Mouse (Mus musculus) bone marrow macrophage, adult 2 months (primary cell): Measurements from ENCODE around the gene Bglap3. TPM values are rescaled to one million over a fixed set of nuclear protein-coding genes. Genes with fewer than 3 reads are reported as not detected.
A peak's percentile ranks its signal among the peaks of the same experiment; 100 is the strongest.
"Not testable (repeated sequence)": the region's sequence is repeated elsewhere in the genome, so short reads cannot be mapped to it uniquely, and the experiment has no call there.

ENCODE experiments used
- H3K27ac ChIP-seq: 2 replicates; pipeline ENCODE4 v1.5.1; 2012; ENCODE audit warnings: low read depth, low read length; ENCODE audit not compliant: insufficient read depth
- H3K4me1 ChIP-seq: 2 replicates; pipeline ENCODE4 v1.6.1; 2012; ENCODE audit warnings: low read length; ENCODE audit not compliant: control insufficient read depth, insufficient read depth
- H3K4me3 ChIP-seq: 2 replicates; pipeline ENCODE4 v1.5.1; 2012; ENCODE audit warnings: mild to moderate bottlenecking, low read length, moderate library complexity; ENCODE audit not compliant: insufficient read depth
- CTCF ChIP-seq: IDR thresholded peaks from 2 replicates; pipeline ENCODE4 v1.5.1; 2012; ENCODE audit warnings: low read depth, mild to moderate bottlenecking, low read length, moderate library complexity
- POLR2A ChIP-seq: IDR thresholded peaks from 2 replicates; pipeline ENCODE4 v1.6.1; 2012; ENCODE audit warnings: mild to moderate bottlenecking, low read depth, low read length, borderline replicate concordance
- polyA plus RNA-seq: library from polyadenylated mRNA; stranded (reverse); fragments of >200 nt; gene quantifications from 2 replicates; pipeline ENCODE4 v1.2.4, GENCODE M21; 2012; ENCODE audit not compliant: missing spikeins, insufficient read depth, insufficient read length

Bglap3 gene
- polyA plus RNA-seq, 1 experiment, result not detected

DNA sequence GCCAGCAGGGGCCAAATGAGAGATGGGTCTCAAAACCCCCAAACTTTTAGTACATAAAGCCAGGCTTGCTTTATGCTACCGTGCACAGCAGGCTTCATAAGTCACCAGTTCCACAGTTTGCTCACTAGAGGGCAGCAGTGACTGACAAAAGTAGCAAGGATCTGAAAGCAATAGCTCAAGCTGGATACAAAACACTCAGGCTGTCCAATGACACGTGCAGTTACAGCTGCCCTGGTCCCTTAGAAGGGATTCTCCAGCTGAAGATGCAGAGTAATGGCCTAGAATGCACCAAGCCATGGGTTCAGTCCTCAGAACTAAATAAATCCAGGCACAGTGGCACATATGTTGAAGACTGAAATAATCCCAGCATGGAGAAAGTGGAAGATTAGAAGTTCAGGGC lies 34.5 kb upstream of the Bglap3 start:
- TF ChIP-seq CTCF (peak; percentile 48; the same call in 1 of the 2 replicates), POLR2A (no peak)
- no peak overlapping the region for H3K27ac ChIP-seq
- H3K4me1 ChIP-seq, result peaks cover 29% of the 10 kb centered on the region
- no peak overlapping the region for H3K4me3 ChIP-seq

- no peak overlapping the region for H3K4me3 ChIP-seq
- H3K4me1 ChIP-seq, result peaks cover 19% of the 10 kb centered on the region
- H3K27ac ChIP-seq, result peak overlapping the region; percentile 82
- TF ChIP-seq POLR2A (no peak), CTCF (no peak)
These were observed 31.1 kb upstream of the Bglap3 start for GRCm38 (mm10) chr3:88403522-88404230.

DNA sequence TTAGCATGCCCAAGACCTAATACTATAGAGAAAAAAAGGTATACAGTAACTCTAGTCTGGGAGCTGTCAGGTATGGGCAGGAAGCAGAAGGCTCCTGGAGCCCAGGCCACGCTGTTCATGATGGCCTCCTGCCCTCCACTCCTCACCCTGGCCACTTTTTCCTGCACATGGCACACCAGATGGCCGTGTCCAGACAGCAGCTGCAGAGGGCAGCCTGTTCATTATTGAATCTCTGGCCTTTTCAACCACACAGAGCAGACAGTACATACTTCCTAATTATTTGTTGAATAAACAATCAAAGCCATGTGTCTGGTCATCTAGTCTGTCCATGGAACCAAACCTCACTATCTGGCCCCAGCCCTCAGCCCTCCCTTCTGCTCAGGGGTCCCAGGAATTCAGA lies 26.1 kb upstream of the Bglap3 start:
- TF ChIP-seq CTCF (no peak), POLR2A (no peak)
- H3K4me1 ChIP-seq, result peaks cover 16% of the 10 kb centered on the region
- H3K27ac ChIP-seq, result no peak overlapping the region
- no peak overlapping the region for H3K4me3 ChIP-seq

- no peak for TF ChIP-seq POLR2A
- no peak for TF ChIP-seq CTCF
- H3K4me3 ChIP-seq, result no peak overlapping the region
- peaks cover 3% of the 10 kb centered on the region; the same call in 1 of the 2 replicates for H3K4me1 ChIP-seq
- no peak overlapping the region for H3K27ac ChIP-seq
These were observed 23.2 kb upstream of the Bglap3 start for GRCm38 (mm10) chr3:88395742-88396141.

DNA sequence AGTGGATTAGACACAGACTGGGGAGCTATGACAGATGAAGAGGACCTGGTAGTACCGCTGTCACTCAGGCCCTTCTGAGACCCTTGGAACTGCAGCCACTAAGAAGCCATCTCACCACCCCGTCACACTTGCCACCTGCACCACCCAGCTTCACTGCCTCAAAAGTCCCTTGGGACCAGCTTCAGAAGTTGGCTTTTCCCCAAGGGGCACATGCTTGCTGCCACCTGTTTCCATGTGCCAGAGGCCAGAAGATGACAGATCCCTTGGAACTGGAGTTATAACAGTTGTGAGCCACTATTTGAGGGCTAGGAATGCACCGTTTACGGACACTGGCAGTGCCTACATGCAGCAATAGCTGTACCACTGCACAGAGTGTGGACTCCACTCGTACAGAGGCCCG lies 22.7 kb upstream of the Bglap3 start:
- Histone ChIP-seq H3K4me3 (no peak overlapping the region), H3K4me1 (peaks cover 3% of the 10 kb centered on the region; the same call in 1 of the 2 replicates), H3K27ac (no peak overlapping the region)
- TF ChIP-seq POLR2A, result no peak

DNA sequence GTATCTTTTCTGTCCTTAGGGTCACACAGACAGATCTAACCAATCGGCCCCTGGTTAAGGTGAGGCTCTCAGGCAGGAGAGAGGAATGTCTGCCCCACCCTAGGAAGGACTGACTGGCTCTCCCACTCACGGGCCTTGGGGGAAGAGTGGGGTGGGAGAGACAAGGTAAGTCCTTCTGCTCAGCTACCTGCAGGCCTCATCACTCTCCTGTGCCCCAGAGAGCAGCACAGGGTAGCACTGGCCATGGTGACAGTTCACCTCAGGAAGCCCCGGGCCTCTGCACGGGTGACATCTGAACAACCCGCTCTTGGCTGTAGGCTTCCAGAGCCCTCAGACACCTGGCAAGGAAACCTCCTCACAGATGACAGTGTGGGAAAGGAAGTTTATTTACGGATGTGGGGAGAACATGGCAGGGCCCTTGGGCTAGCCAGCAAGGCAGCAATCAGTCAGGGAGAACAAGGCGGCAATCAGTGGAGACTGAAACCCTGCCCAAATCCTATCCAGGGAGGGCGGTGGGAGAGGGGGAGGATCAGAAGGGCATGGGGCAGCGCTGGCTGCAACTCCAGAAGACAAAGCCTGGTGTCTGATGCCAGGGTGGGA lies 21.3 kb upstream of the Bglap3 start:
- Histone ChIP-seq H3K4me3 (no peak overlapping the region), H3K27ac (no peak overlapping the region), H3K4me1 (peaks cover 3% of the 10 kb centered on the region; the same call in 1 of the 2 replicates)
- TF ChIP-seq CTCF (no peak), POLR2A (no peak)

GRCm38 (mm10) chr3:88384364-88384763 lies 11.8 kb upstream of the Bglap3 start, which contains the start of gene Bglap:
Gene Bglap (minus strand): TSS chr3:88384464.
- Histone ChIP-seq H3K27ac (no peak within 1 kb of the TSS), H3K4me1 (peaks cover 2% of the 10 kb centered on the region; the same call in 1 of the 2 replicates), H3K4me3 (no peak within 1 kb of the TSS)
- no peak for TF ChIP-seq CTCF
- no peak for TF ChIP-seq POLR2A

GRCm38 (mm10) chr3:88382383-88382782 lies 9.8 kb upstream of the Bglap3 start:
- H3K4me3 ChIP-seq, H3K27ac ChIP-seq, H3K4me1 ChIP-seq: not testable (repeated sequence)

- H3K4me3 ChIP-seq, H3K27ac ChIP-seq, H3K4me1 ChIP-seq: not testable (repeated sequence)
These were observed 9.1 kb upstream of the Bglap3 start for GRCm38 (mm10) chr3:88381389-88382315.

- not testable (repeated sequence) for H3K4me1 ChIP-seq, H3K27ac ChIP-seq, H3K4me3 ChIP-seq
These were observed 6.1 kb upstream of the Bglap3 start, which contains the start of gene Bglap2 for GRCm38 (mm10) chr3:88378599-88378998. Gene Bglap2 (minus strand): TSS chr3:88378699.

GRCm38 (mm10) chr3:88376644-88377043 lies 4.1 kb upstream of the Bglap3 start:
- H3K4me1 ChIP-seq, H3K27ac ChIP-seq, H3K4me3 ChIP-seq: not testable (repeated sequence)

- H3K4me1 ChIP-seq, H3K4me3 ChIP-seq, H3K27ac ChIP-seq: not testable (repeated sequence)
These were observed 3.4 kb upstream of the Bglap3 start for GRCm38 (mm10) chr3:88375750-88376626.

GRCm38 (mm10) chr3:88368511-88368910 lies 4.0 kb downstream of the Bglap3 start:
- H3K27ac ChIP-seq, H3K4me1 ChIP-seq, H3K4me3 ChIP-seq: not testable (repeated sequence)
